Mouse (Mus musculus): ENCODE results near the gene Dock2. TPM values are rescaled to one million over a fixed set of nuclear protein-coding genes. Genes with fewer than 3 reads are reported as not detected.
A peak's percentile ranks its signal among the peaks of the same experiment; 100 is the strongest.

Gene Dock2
- total and polyA plus RNA-seq, 3 experiments = 60.9 to 101 (median 77.9) TPM

- peaks cover 0 to 49% of the 10 kb centered on the region in 2 experiments; a peak in 2 of 4 replicates for H3K36me3 ChIP-seq (ENCODE audit: control insufficient read depth in 1 of 2, insufficient read depth in 2 of 2, low read length in 2 of 2)
Measured at GRCm38 (mm10) chr11:34703851-34704250, 79.8 kb downstream of the Dock2 start.

DNA sequence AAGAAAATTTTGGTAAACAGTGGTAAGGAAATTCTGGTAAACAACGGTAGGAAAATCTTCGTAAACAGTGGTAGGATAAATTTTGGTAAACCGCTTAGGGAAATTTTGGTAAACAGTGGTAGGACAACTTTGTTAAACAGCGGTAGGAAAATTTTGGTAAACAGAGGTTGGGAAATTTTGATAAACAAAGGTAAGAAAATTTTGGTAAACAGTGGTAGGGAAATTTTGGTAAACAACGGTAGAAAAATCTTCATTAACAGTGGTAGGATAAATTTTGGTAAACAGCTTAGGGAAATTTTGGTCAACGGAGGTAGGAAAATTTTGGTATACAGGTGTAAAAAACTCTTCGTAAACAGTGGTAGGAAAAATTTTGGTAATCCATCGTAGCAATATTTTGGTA, 101.9 kb downstream of the Dock2 start:
- peak; percentile 76 for DNase-seq (ENCODE audit: low read depth, low spot score)
- no peaks in the 10 kb centered on the region for H3K9me3 ChIP-seq (replicated peaks; ENCODE audit: insufficient read depth, low read length)
- no peaks in the 10 kb centered on the region for H3K27me3 ChIP-seq (ENCODE audit: control insufficient read depth in 1 of 2, insufficient read depth in 2 of 2, low read length in 2 of 2)

More at GRCm38 (mm10) chr11:34703851-34704250, 79.8 kb downstream of the Dock2 start:
- no peak for DNase-seq (ENCODE audit: low read depth, low spot score)
- Histone ChIP-seq H3K4me1 (ENCODE audit: control insufficient read depth in 1 of 2, insufficient read depth in 2 of 2, low read length in 2 of 2) (no peaks in the 10 kb centered on the region), H3K9ac (ENCODE audit: control insufficient read depth, low read depth, low read length, poor library complexity, severe bottlenecking) (no peak overlapping the region), H3K27me3 (ENCODE audit: control insufficient read depth in 1 of 2, insufficient read depth in 2 of 2, low read length in 2 of 2) (no peaks in the 10 kb centered on the region), H3K4me3 (ENCODE audit: control insufficient read depth in 1 of 2, insufficient read depth in 1 of 2, low read depth in 2 of 2, low read length in 2 of 2) (no peak overlapping the region), H3K9me3 (replicated peaks; ENCODE audit: insufficient read depth, low read length) (no peaks in the 10 kb centered on the region), H3K79me2 (ENCODE audit: control insufficient read depth, insufficient read depth, low read length, poor library complexity) (no peaks in the 10 kb centered on the region), H3K27ac (ENCODE audit: control insufficient read depth, low read depth, low read length) (no peak overlapping the region)
- TF ChIP-seq MAFK (IDR thresholded peaks at IDR 0.05; ENCODE audit: borderline replicate concordance, low read depth, low read length) = no peak
- TF ChIP-seq JUND (IDR thresholded peaks at IDR 0.05; ENCODE audit: low read depth, low read length) = no peak
- no peak for TF ChIP-seq USF1 (IDR thresholded peaks at IDR 0.05; ENCODE audit: low read depth, low read length)
- TF ChIP-seq KAT2A (conservative IDR thresholded peaks at IDR 0.05; ENCODE audit: low read depth, low read length) = no peak
- TF ChIP-seq ZMIZ1 (IDR thresholded peaks at IDR 0.05; ENCODE audit: low read depth, low read length) = no peak
- TF ChIP-seq NRF1 (IDR thresholded peaks at IDR 0.05; ENCODE audit: insufficient read depth, low read depth, low read length, poor library complexity, severe bottlenecking) = no peak
- no peak for TF ChIP-seq MYB (IDR thresholded peaks at IDR 0.05; ENCODE audit: low read depth, low read length)
- TF ChIP-seq RAD21 (IDR thresholded peaks at IDR 0.05; ENCODE audit: low read depth, low read length) = no peak
- no peak for TF ChIP-seq CHD1 (IDR thresholded peaks at IDR 0.05; ENCODE audit: low read depth, low read length)
- no peak for TF ChIP-seq ZNF384 (IDR thresholded peaks at IDR 0.05; ENCODE audit: low read depth, low read length)

GRCm38 (mm10) chr11:34544631-34545030, 239.1 kb downstream of the Dock2 start:
- Histone ChIP-seq H3K4me1 (ENCODE audit: control insufficient read depth in 1 of 2, insufficient read depth in 2 of 2, low read length in 2 of 2) (no peaks in the 10 kb centered on the region), H3K4me3 (ENCODE audit: control insufficient read depth in 1 of 2, insufficient read depth in 1 of 2, low read depth in 2 of 2, low read length in 2 of 2) (no peak overlapping the region), H3K36me3 (ENCODE audit: control insufficient read depth in 1 of 2, insufficient read depth in 2 of 2, low read length in 2 of 2) (peaks cover 0 to 4% of the 10 kb centered on the region in 2 experiments; a peak in 1 of 4 replicates), H3K27me3 (ENCODE audit: control insufficient read depth in 1 of 2, insufficient read depth in 2 of 2, low read length in 2 of 2) (no peaks in the 10 kb centered on the region), H3K9me3 (replicated peaks; ENCODE audit: insufficient read depth, low read length) (no peaks in the 10 kb centered on the region), H3K9ac (ENCODE audit: control insufficient read depth, low read depth, low read length, poor library complexity, severe bottlenecking) (no peak overlapping the region), H3K27ac (ENCODE audit: control insufficient read depth, low read depth, low read length) (no peak overlapping the region), H3K79me2 (ENCODE audit: control insufficient read depth, insufficient read depth, low read length, poor library complexity) (no peaks in the 10 kb centered on the region)
- TF ChIP-seq MAZ (IDR thresholded peaks at IDR 0.05; ENCODE audit: low read depth, low read length) = no peak
- TF ChIP-seq BHLHE40 (IDR thresholded peaks at IDR 0.05; ENCODE audit: borderline replicate concordance, low read depth, low read length) = no peak
- no peak for TF ChIP-seq USF2 (IDR thresholded peaks at IDR 0.05; ENCODE audit: borderline replicate concordance in 1 of 2, insufficient read depth in 1 of 2, low read depth in 1 of 2, low read length in 2 of 2)
- TF ChIP-seq TCF12 (IDR thresholded peaks at IDR 0.05; ENCODE audit: low read depth, low read length) = no peak
- TF ChIP-seq EP300 (IDR thresholded peaks at IDR 0.05; ENCODE audit: low read depth in 1 of 2, low read length in 2 of 2) = no peak
- TF ChIP-seq TBP (IDR thresholded peaks at IDR 0.05; ENCODE audit: low read depth, low read length) = no peak
- no peak for TF ChIP-seq E2F4 (IDR thresholded peaks at IDR 0.05; ENCODE audit: borderline replicate concordance, low read depth, low read length)
- no peak for TF ChIP-seq CHD1 (IDR thresholded peaks at IDR 0.05; ENCODE audit: low read depth, low read length)
- no peak for TF ChIP-seq HCFC1 (IDR thresholded peaks at IDR 0.05; ENCODE audit: low read depth, low read length)
- TF ChIP-seq POLR2AphosphoS2 (IDR thresholded peaks at IDR 0.05; ENCODE audit: low read length) = no peak
- no peak for TF ChIP-seq RAD21 (IDR thresholded peaks at IDR 0.05; ENCODE audit: low read depth, low read length)
- peak; percentile 54 for DNase-seq (ENCODE audit: low read depth, low spot score)

More for the DNA sequence above, 101.9 kb downstream of the Dock2 start:
- Histone ChIP-seq H3K79me2 (ENCODE audit: control insufficient read depth, insufficient read depth, low read length, poor library complexity) (no peaks in the 10 kb centered on the region), H3K9ac (ENCODE audit: control insufficient read depth, low read depth, low read length, poor library complexity, severe bottlenecking) (no peak overlapping the region), H3K4me3 (ENCODE audit: control insufficient read depth in 1 of 2, insufficient read depth in 1 of 2, low read depth in 2 of 2, low read length in 2 of 2) (no peak overlapping the region), H3K4me1 (ENCODE audit: control insufficient read depth in 1 of 2, insufficient read depth in 2 of 2, low read length in 2 of 2) (no peaks in the 10 kb centered on the region), H3K36me3 (ENCODE audit: control insufficient read depth in 1 of 2, insufficient read depth in 2 of 2, low read length in 2 of 2) (peaks cover 0 to 28% of the 10 kb centered on the region in 2 experiments; a peak in 3 of 4 replicates), H3K27ac (ENCODE audit: control insufficient read depth, low read depth, low read length) (no peak overlapping the region)
- no peak for TF ChIP-seq MXI1 (IDR thresholded peaks at IDR 0.05; ENCODE audit: low read depth, low read length)
- TF ChIP-seq USF2 (IDR thresholded peaks at IDR 0.05; ENCODE audit: borderline replicate concordance in 1 of 2, insufficient read depth in 1 of 2, low read depth in 1 of 2, low read length in 2 of 2) = peak in 1 of 2 experiments; percentile 6; a peak in 1 of 4 replicates

All from MEL (cell line).